Mouse (Mus musculus) ES-E14 (cell line): Measurements from ENCODE around the gene Mars2. TPM values are rescaled to one million over a fixed set of nuclear protein-coding genes. Genes with fewer than 3 reads are reported as not detected.

Source experiments
- DNase-seq: peaks from one replicate; pipeline ENCODE4 v3.0.0-alpha.2; 2013; ENCODE audit warnings: low read depth, low spot score
- H3K27ac ChIP-seq: 2 replicates; pipeline ENCODE4 v1.5.1; 2012; ENCODE audit warnings: low read depth, mild to moderate bottlenecking, low read length, moderate library complexity, mixed read lengths; ENCODE audit not compliant: poor library complexity, insufficient read depth, severe bottlenecking
- H3K36me3 ChIP-seq: 2 replicates; pipeline ENCODE4 v1.6.1; 2012; ENCODE audit warnings: mild to moderate bottlenecking, low read length, moderate library complexity, mixed read lengths; ENCODE audit not compliant: control insufficient read depth, poor library complexity, insufficient read depth, severe bottlenecking
- H3K4me1 ChIP-seq, 2 experiments: fragments of 150-350 bp in 1 of 2; sonication (generic) in 1 of 2; 2 replicates each; pipeline ENCODE4 v1.6.1; 2012; ENCODE audit warnings: low read length in 2 of 2, mild to moderate bottlenecking in 1 of 2, mixed read lengths in 1 of 2; ENCODE audit not compliant: control insufficient read depth in 2 of 2, insufficient read depth in 2 of 2, poor library complexity in 1 of 2
- H3K4me3 ChIP-seq, 2 experiments: fragments of 150-350 bp in 1 of 2; sonication (generic) in 1 of 2; 2 replicates each; pipeline ENCODE4 v1.5.1; 2012; ENCODE audit warnings: low read length in 2 of 2, low read depth in 1 of 2, mild to moderate bottlenecking in 1 of 2, mixed read lengths in 1 of 2; ENCODE audit not compliant: insufficient read depth in 1 of 2, poor library complexity in 1 of 2, severe bottlenecking in 1 of 2
- H3K9ac ChIP-seq: 2 replicates; pipeline ENCODE4 v1.6.1; 2012; ENCODE audit warnings: low read depth, mild to moderate bottlenecking, low read length, mixed read lengths; ENCODE audit not compliant: poor library complexity, insufficient read depth, severe bottlenecking
- H3K9me3 ChIP-seq: fragments of 150-350 bp; sonication (generic); 2 replicates; pipeline ENCODE4 v1.6.1; 2012; ENCODE audit warnings: low read depth, mild to moderate bottlenecking, low read length; ENCODE audit not compliant: control insufficient read depth, insufficient read depth
- CHD2 ChIP-seq: IDR thresholded peaks from 2 replicates; pipeline ENCODE4 v1.6.1; 2014; ENCODE audit warnings: mild to moderate bottlenecking, low read depth, low read length, inconsistent platforms
- HCFC1 ChIP-seq: IDR thresholded peaks from 2 replicates; pipeline ENCODE4 v1.6.1; 2012; ENCODE audit warnings: low read length, inconsistent platforms, borderline replicate concordance; ENCODE audit not compliant: insufficient read depth
- MAFK ChIP-seq: IDR thresholded peaks from 2 replicates; pipeline ENCODE4 v1.6.1; 2014; ENCODE audit warnings: mild to moderate bottlenecking, low read depth, low read length, inconsistent platforms; ENCODE audit not compliant: insufficient read depth
- ZC3H11A ChIP-seq: IDR thresholded peaks from 2 replicates; pipeline ENCODE4 v1.6.1; 2012; ENCODE audit warnings: low read depth, mild to moderate bottlenecking, inconsistent platforms, low read length, borderline replicate concordance
- ZNF384 ChIP-seq: IDR thresholded peaks from 2 replicates; pipeline ENCODE4 v1.6.1; 2012; ENCODE audit warnings: low read depth, low read length, inconsistent platforms
- in situ Hi-C, 2 experiments: fragments of 600-800 bp; cut with MboI; formaldehyde crosslinking; loops; one replicate each; pipeline ENCODE4 v1.15.1; 2025; ENCODE audit warnings: low sequenced_read_pairs in 2 of 2, inconsistent platforms in 1 of 2; ENCODE audit not compliant: unreplicated experiment in 2 of 2
- total RNA-seq: library from RNA; depleted of rRNA; stranded (reverse); fragments of 300-350 nt; gene quantifications from 2 replicates; pipeline ENCODE4 v1.2.3, GENCODE M21; 2012

Gene Mars2
- total RNA-seq, 1 experiment, result 9.9 TPM

DNA sequence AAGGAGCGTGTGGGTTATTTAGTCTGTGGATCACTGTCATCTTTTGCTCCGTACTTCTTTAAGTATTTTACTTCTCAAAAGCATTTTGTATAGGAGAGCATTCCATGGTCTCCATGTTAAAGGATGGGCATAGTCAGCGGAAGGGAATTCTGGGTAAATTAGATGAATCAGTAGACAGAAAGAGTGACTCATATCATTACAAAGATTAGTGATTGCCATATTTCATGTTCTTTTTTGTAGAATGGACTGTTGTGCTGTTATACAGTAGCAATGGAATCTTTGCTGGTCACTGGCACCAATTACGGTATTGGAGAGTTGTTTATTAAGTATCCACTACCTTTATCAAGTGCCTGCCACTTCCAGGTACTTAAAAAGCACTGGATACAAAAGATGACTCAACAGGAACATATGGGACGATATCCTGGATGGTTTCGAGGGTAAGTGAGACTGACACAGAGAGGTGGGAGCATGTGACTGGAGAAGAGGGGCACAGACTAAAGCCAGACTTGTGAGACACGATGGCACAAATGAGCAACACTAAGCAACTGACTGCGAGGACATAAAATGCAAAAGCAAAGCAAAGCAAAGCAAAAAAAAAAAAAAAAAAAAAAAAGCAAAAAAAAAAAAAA lies 8.6 kb upstream of the Mars2 start:
- Histone ChIP-seq H3K9me3 (no peaks in the 10 kb centered on the region), H3K27ac (no peak overlapping the region), H3K36me3 (no peaks in the 10 kb centered on the region), H3K4me1 (peaks cover 0 to 3% of the 10 kb centered on the region in 2 experiments; a peak in 2 of 4 replicates), H3K9ac (no peak overlapping the region), H3K4me3 (no peak overlapping the region)
- DNase-seq, result no peak
- TF ChIP-seq ZNF384 (no peak), MAFK (no peak), CHD2 (no peak), HCFC1 (no peak), ZC3H11A (no peak)
- in situ Hi-C loops, result no loop called here

DNA sequence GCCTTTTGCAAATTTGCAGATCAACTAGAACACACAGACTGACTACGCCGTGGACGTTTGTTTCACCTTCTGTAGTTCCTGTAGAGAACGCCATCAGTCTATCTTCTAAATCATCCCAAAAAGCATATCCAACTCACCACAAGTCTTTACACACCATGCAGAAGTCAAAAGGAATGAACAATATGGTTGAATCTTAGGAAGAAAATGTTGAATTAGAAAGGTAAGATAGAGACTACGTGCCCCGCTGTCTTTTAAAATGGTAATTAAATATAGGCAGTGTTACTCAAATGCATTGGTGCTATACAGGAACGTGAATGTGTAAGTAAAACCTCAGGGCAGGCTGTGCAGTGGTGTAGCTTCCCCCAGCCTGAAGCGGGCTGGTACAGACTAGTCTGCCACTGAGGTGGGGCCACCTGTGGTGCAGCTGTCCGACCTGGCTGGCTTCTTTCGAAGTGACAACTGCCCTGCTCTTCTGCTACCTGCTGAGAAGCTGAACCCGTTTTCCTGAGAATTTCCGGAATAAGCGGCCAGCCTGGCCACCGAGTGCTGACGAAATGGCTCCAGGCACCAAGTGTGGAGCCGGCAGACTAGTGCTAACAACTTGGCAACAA lies 2.0 kb upstream of the Mars2 start:
- in situ Hi-C loops, result no loop called here

DNA sequence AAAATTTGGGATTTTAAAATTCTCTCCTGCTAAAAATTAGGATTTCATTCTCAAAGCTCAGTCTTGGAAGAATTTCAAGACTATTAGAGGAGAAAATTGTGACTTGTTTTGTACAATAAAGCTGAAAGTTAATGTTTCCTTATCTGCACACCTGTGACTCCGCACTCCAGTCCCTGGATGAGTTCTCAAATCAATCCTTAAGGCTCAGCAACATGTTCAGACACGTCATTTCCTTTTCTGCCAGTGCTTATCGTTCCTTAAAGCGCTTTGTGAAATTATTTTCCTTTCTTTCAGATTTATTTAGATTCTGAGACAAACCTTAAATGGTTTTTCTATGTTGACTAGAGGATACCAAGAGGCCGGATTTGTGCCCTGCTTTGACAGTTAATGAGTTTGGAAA lies 490 bp upstream of the Mars2 start:
- no peak for TF ChIP-seq MAFK
- TF ChIP-seq HCFC1, result no peak
- no peak for TF ChIP-seq ZNF384
- TF ChIP-seq CHD2, result no peak
- TF ChIP-seq ZC3H11A, result no peak
- Histone ChIP-seq H3K4me1 (peaks cover 5 to 6% of the 10 kb centered on the region in 2 experiments), H3K27ac (no peak overlapping the region; the same call in 1 of the 2 replicates), H3K4me3 (peak overlapping the region; percentile 37 to 83), H3K9ac (no peak overlapping the region; the same call in 1 of the 2 replicates), H3K36me3 (no peaks in the 10 kb centered on the region), H3K9me3 (no peaks in the 10 kb centered on the region)
- in situ Hi-C loops, result no loop called here
- DNase-seq, result no peak

More for the DNA sequence above, 2.0 kb upstream of the Mars2 start:
- H3K9me3 ChIP-seq, result no peaks in the 10 kb centered on the region
- no peak for DNase-seq
- 0 out of 2 replicates have a peak overlapping the region, but pooled peaks have one; percentile 27 for H3K9ac ChIP-seq
- no peaks in the 10 kb centered on the region for H3K36me3 ChIP-seq
- peaks cover 5 to 6% of the 10 kb centered on the region in 2 experiments for H3K4me1 ChIP-seq
- TF ChIP-seq CHD2, result no peak
- TF ChIP-seq HCFC1, result no peak
- TF ChIP-seq ZNF384, result no peak
- no peak for TF ChIP-seq MAFK
- TF ChIP-seq ZC3H11A, result no peak
- peak overlapping the region; percentile 4 to 11; a peak in 2 of 4 replicates for H3K4me3 ChIP-seq
- H3K27ac ChIP-seq, result 0 out of 2 replicates have a peak overlapping the region, but pooled peaks have one; percentile 12

DNA sequence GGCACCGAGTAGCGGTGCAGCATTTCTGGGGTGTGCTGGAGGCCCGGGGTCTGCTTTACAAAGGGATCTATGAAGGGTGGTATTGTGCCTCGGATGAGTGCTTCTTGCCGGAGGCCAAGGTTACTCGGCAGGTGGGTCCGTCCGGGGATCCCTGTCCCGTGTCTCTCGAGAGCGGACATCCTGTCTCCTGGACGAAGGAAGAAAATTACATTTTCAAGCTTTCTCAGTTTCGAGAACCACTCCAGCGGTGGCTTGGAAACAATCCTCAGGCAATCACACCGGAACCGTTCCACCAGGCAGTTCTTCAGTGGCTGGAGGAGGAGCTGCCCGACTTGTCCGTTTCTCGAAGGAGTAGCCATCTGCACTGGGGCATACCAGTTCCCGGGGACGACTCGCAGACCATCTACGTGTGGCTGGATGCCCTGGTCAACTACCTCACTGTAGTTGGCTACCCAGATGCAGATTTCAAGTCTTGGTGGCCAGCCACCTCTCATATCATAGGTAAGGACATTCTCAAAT lies 725 bp downstream of the Mars2 start:
- peak overlapping the region; percentile 83 for H3K4me3 ChIP-seq
- H3K9me3 ChIP-seq, result no peaks in the 10 kb centered on the region
- H3K36me3 ChIP-seq, result no peaks in the 10 kb centered on the region
- in situ Hi-C loops, result no loop called here
- H3K27ac ChIP-seq, result no peak overlapping the region
- peaks cover 5 to 6% of the 10 kb centered on the region in 2 experiments for H3K4me1 ChIP-seq
- no peak for DNase-seq
- H3K9ac ChIP-seq, result peak overlapping the region; percentile 80
- TF ChIP-seq MAFK (no peak), HCFC1 (no peak), ZNF384 (no peak), CHD2 (0 out of 2 replicates have a peak, but pooled peaks have one; percentile 38), ZC3H11A (no peak)

DNA sequence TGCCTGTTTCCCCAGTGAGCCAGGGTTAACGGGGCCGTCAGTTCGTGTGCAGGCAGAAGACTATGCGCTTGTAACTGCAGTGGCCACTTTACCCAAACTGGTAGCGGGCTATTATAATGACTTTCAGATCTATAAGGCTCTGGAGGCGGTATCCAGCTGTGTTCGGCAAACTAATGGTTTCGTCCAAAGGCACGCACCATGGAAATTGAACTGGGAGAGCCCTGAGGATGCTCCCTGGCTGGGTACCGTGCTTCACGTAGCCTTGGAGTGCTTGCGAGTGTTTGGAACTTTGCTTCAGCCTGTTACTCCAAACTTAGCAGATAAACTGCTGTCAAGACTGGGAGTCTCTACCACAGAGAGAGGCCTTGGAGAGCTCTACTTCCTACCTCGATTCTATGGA lies 1.5 kb downstream of the Mars2 start:
- Histone ChIP-seq H3K4me1 (peaks cover 5 to 6% of the 10 kb centered on the region in 2 experiments), H3K36me3 (no peaks in the 10 kb centered on the region), H3K9me3 (no peaks in the 10 kb centered on the region), H3K27ac (no peak overlapping the region), H3K9ac (peak overlapping the region; percentile 80), H3K4me3 (peak overlapping the region; percentile 83)
- in situ Hi-C loops, result no loop called here
- no peak for DNase-seq
- TF ChIP-seq HCFC1 (no peak), CHD2 (no peak), ZC3H11A (no peak), MAFK (no peak), ZNF384 (no peak)
